Mouse (Mus musculus) layer of hippocampus, postnatal 25 days (tissue): ENCODE results near the gene Phospho1. TPM values are rescaled to one million over a fixed set of nuclear protein-coding genes. Genes with fewer than 3 reads are reported as not detected.

Experiments
- DNase-seq, 2 experiments: peaks; one replicate each; pipeline ENCODE4 v3.0.0; 2022; ENCODE audit warnings: mixed read lengths in 2 of 2, low spot score in 1 of 2; ENCODE audit errors: extremely low spot score in 1 of 2
- total RNA-seq, 2 experiments: library from RNA; stranded (reverse); gene quantifications; 2 replicates each; pipeline ENCODE4 v1.2.3; 2021

Gene Phospho1
- total RNA-seq, 2 experiments from 2014 or later: 55.6 to 64.3 TPM

DNA sequence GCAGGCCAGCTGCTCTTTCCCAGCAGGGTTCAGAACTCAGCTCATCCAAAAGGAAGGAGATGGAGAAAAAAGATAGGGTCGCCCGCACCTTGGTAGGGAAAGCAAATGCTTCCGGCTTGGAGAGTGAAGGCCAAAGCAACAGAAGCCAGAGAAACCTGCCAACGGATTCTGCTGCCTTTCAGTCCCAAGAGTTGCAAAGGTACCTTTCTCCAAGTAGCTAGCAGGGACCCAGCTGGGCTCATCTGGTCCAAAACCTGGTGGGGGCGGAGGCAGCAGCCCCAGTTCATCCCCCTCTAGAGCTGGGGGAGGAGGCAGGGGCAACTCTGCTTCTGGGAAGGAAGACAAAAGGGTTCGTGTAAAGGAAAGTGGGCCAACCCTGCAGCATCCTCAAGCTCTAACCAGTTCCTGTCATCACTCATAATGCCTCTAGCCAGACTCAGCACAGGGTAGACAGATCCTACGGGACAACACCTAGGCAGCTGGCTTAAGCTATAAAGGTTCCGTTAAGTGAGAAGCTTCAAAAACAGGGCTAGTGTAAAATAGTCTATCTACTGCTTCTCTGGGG, 8.8 kb downstream of the Phospho1 start:
- DNase-seq: no peak

DNA sequence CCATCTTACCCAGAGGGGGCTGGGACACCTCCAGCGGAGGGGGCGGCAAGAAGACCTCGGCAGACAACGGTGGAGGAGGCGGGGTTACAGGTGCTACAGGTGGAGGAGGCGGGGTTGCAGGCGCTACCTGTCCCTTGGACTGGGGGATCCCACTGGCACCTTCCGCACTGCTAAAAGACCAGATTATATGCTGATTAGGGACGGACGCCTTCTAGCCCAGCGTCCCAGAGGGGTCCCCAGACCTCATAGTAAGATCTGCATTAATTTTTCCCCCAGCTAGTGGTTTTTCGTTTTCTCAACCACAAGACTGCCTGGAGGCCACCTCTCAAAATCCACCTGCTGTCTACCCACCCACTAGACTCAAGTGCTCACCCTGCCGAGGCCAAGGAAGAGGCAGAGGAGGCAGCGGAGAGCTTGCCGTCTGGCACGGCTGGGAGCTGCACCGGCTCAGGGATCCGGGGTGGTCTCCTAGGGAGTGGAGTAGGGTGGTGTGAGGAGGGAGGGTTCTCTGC, 9.4 kb downstream of the Phospho1 start:
- no peak for DNase-seq

DNA sequence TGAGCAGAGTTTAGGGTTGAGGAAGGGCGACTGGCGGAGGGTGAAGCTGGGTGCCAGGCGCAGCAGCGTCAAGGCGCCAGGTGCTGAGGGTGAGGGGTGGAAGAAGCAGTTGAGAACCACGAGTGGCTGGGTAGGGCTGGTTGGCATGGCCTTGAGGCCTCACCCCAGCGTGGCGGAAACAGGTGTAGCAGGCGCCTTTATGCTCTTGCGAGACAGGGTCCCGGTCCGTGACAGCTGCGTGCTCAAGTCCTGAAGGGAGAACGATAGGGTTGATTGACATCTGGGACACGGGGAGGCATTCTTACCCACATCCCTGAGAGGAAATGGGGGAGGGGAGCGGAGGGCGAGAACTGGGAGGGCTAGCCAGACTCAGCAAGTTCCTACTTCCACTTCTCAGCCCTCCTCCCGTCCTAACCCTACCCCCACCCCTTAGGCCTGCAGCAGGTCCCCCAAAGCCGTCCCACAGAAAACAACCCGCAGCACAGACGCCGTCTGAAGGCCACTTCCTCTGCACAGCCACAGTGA, 9.9 kb downstream of the Phospho1 start:
- DNase-seq: no peak

- no peak for DNase-seq
Measured at GRCm38 (mm10) chr11:95834742-95835710, 10.7 kb downstream of the Phospho1 start.

DNA sequence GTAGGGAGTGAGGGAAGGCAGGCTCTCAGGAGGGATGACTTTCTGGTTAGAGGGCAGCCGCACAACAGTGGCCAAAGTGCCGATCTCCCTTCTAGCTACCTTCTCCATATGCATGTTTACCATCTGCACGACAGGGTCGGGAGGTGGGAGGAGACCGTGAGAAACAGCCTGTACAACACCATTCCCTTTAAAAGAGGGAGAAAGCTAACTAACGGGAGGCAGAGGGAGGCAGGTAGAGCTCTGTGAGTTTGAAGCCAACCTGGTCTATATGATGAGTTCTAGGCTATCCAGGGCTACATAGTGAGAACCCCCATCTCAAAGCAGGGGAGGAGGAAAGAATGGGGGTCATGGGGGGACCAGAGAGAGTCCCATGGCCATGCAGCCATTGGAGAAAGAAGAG, 11.5 kb downstream of the Phospho1 start:
- no peak for DNase-seq

DNA sequence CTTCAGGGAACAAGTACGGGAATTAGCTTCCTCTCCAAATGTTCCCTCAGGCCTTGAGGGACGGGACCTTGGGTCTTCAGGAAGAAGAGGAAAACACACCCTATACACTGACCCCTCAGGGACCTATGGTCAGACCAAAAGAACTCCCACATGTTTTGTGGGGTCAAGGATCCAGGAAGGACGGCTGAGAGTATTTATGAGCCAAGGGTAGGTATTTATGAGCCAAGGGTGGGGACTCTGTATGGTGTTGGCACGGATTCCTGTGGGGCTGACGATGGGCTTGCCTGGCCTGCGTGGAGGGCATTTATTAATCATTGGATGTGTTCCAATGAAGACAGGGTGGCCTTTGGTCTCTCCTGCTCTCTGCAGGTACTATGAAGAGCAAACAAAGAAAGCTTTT, 12.1 kb downstream of the Phospho1 start:
- no peak for DNase-seq

GRCm38 (mm10) chr11:95837059-95837458, 12.8 kb downstream of the Phospho1 start, which contains the start of gene Gngt2:
Gngt2 (plus strand) TSS chr11:95837216.
- no peak for DNase-seq

DNA sequence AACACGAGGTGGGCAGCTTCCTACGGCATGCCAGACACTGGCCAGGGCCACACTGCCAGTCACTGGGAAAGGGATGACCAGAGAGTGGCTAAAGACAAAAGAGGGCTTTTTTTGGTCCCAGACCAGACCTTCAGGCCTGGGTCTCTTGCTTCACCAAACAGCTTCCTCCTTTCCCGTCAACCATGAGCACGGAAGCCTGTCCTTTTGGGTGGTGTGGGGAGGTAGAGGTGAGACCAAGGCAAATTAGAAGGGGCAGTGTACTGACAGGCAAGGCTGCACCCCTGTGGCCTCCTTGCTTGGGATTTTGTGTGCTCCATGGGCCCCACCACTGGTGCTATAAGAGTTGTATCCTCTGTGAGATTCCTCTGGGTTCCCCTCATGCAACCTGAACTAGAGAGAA, 14.3 kb downstream of the Phospho1 start:
- no peak for DNase-seq

- DNase-seq: no peak
Measured at GRCm38 (mm10) chr11:95838999-95839868, 14.9 kb downstream of the Phospho1 start.

DNA sequence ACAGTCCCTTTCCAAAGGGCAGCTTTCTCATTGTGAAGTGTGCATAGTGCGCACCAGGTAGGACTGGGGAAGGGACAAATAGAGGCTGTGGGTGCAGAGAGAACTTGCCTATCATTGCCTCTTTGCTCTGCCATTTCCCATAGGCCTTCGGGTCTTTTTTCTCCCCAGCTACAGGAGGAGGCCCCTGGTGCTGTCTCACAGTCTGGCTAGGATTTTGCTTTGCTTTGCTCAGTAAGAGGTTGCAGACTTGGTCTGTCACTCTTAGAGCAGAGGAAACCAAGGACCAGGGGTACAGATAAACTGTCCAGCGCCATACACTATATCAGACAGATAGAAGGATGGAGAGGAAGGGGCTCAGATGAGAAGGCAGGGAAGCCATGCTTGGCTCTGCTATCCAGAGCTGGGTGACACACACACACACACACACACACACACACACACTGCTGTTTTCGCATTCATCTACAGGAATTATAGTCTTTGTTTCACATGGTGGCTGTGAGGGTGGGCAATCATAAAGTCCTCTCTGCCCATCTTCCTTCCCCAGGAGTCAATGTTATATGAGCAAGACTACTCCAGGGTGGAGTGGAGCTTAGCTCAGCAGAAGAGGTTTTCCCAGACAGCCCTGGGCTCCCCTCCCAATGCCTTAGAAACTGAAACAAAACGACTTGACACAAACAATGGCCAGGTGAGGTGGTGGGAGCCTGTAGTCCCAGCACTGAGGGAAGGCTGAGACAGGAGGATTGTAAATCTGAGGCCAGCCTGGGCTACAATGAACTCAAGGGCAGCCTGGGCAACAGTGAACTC, 16.6 kb downstream of the Phospho1 start:
- no peak for DNase-seq

DNA sequence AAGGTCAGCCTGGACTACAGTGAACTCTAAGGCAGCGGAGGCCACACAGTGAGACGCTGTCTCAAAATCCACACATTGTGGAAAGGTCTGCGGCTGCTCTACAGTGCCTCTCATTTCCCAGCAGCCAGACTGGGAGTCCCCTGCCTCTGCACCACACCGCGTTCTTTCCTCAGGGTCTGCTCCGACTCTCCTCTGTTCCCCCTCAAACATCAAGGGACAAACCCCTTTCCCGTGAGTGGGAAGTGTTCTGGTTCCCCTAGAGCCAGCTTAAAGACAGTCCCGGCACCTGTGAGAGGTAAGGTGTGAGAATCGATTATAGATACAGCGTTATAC, 17.2 kb downstream of the Phospho1 start:
- DNase-seq: no peak

DNA sequence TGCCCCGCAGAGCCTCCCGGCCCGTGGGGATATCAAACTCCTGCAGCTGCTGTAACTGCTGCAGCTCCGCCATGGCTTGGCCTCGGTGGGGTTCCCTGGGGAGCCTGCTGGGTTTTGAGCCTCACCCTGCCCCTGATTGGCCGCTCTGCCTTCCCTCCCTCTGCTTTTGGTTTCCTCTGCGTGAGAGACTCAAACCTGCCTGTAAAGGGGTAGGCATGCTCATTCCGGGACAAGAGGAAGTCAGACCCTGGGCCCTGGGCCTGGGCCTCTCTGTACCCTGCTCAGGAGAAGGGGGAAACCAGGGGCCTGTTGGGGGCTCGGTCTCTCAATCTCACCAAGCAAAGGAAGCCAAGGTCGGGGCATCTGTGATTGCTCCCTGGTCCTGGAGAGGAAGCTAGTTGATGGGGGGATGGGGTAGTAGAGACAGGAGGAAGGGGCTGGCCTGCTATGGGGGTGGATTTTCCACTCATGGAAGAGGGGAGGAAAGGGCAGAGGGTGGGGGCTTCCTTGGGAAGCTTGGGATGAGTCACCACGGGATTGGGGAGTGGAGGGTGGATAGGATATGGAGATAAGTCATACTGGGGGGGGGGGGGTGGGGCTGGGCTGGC, 17.9 kb downstream of the Phospho1 start, which contains the start of gene Abi3:
Gene Abi3, minus strand, starts transcription at position 403 of the 608 bp plus-strand sequence.
- no peak for DNase-seq

DNA sequence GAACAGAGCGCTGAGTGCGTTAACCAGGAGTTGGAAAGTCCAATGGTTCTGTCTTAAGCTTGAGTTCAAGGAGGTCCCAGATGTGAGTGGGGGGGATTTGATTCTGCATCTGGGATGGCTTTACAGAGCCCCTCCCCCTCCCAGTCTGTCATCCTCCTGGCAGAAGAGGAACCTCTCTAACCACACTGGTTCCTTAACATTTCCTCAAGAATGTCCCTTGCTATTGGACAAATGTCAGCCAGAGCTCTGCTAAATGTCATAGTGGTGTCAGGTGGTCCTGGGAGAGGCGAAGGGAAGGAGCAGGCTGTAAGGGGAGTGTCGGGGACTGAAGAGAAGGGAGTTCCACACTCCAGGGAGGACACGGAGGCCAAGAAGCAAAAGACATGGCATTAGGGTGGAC, 18.7 kb downstream of the Phospho1 start:
- DNase-seq: no peak

DNA sequence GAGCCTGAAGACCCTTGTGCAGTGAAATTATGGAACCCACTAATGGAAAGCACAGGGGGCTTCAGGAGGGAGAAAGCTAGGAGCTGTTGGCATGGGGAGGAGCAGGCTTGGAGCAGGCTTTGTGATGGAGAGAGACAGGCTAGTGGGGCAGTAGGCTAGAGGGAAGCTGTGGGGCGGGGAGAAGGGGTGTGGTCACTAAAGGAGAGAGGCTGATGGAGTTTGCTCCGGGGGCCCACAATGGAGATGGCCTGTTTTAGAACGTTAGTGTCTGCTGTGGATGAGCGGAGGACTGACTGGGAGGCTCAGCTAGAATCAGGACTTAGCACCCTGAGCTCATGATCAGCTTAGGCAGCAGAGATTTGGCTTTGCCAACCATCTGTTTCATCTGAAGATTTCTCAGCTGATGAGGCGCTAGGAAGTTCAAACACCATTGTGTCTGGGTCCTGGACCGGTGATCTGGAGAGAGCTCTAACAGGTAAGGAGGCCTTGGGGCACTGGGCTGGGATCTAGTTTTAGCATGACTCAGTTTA, 19.2 kb downstream of the Phospho1 start:
- DNase-seq: no peak

DNA sequence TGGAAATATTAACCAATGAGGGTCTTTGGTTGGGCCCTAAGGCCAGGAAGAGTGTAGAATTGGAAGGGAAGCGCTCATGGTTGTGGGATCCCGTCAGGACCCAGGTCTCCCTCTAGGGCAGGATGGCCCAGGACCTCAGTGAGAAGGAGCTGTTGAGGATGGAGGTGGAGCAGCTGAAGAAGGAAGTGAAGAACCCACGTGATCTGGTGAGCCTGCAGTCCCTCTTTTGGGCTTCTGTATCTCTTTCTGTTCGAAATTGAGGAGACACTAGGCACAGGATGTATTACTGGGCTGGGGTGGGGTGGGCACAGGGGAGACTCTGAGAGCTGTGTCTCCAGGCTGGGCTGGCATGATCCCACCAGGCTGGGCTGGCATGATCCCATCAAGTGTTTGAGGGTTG, 20.6 kb downstream of the Phospho1 start:
- DNase-seq: no peak

DNA sequence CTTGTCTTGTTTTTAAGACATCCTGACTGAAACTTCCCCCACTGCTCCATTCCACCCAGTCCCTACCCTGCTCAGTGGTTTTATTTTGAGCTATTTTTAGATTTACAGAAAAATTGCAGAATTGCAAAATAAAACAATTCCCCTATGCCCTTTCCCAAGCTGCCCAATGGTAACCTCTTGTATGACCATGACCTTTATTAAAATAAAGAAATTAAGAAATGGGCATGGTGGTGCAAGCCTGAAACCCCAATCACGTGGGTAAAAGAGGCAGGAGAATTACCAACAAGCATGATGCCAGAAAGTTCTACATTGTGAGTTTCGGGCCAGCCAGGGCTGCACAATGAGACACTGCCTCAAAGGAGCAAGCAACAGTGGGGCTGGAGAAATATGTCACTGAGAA, 26.6 kb downstream of the Phospho1 start:
- no peak for DNase-seq

- peak in 1 of 2 experiments; percentile 70 for DNase-seq
Measured at GRCm38 (mm10) chr11:95853684-95854083, 29.4 kb downstream of the Phospho1 start.

- no peak for DNase-seq
Measured at GRCm38 (mm10) chr11:95857306-95857705, 33.0 kb downstream of the Phospho1 start.
